8 mouse cellular contexts compared by ENCODE assay signal in genomic region chr13:21994896-21995295, GRCm38 (mm10). TPM values are rescaled to one million over a fixed set of nuclear protein-coding genes. Genes with fewer than 3 reads are reported as not detected.
A peak's percentile ranks its signal among the peaks of the same experiment; 100 is the strongest.
DNase-seq lines count a peak whose midpoint lies in the region; ATAC-seq and TF ChIP-seq lines count a peak whose summit lies in the region.

No protein-coding gene starts in this region.

- DNase-seq in embryo, embryonic 10 days (ENCODE audit: low spot score), result peak; percentile 33
- DNase-seq in embryo, embryonic 9.5 days (ENCODE audit: extremely low spot score), result no peak
- DNase-seq in spleen, adult 2 months (ENCODE audit: low read depth in 1 of 2, low spot score in 2 of 2), result no peak
- DNase-seq in spleen, adult 18-20 months, result no peak
- no peak for DNase-seq in liver, embryonic 13.5 days
- no peak for DNase-seq in stomach, postnatal 0 days (ENCODE audit: low spot score)
- DNase-seq in urinary bladder, adult 2 months (ENCODE audit: low spot score), result no peak
- DNase-seq in urinary bladder, postnatal 36 days (ENCODE audit: low spot score in 2 of 2), result no peak

- no peak for TF ChIP-seq POLR2A in spleen, adult 2 months (IDR thresholded peaks at IDR 0.05; ENCODE audit: low read depth, low read length)

- H3K9ac ChIP-seq in liver, embryonic 13.5 days, result peak overlapping the region; percentile 56
- H3K9ac ChIP-seq in stomach, postnatal 0 days (ENCODE audit: low read length), result no peak overlapping the region

- TF ChIP-seq EP300 in stomach, postnatal 0 days (optimal IDR thresholded peaks at IDR 0.05), result no peak

- peak overlapping the region; percentile 29; the same call in 1 of the 2 replicates for H3K4me3 ChIP-seq in spleen, adult 2 months (ENCODE audit: extremely low read depth, insufficient read depth, insufficient read length)
- peak overlapping the region; percentile 58 for H3K4me3 ChIP-seq in liver, embryonic 13.5 days (replicated peaks)
- H3K4me3 ChIP-seq in stomach, postnatal 0 days (ENCODE audit: low read depth, low read length), result peak overlapping the region; percentile 25

- H3K36me3 ChIP-seq in spleen, adult 2 months (ENCODE audit: control insufficient read depth, insufficient read depth, low read length), result no peaks in the 10 kb centered on the region
- no peaks in the 10 kb centered on the region for H3K36me3 ChIP-seq in liver, embryonic 13.5 days
- H3K36me3 ChIP-seq in stomach, postnatal 0 days (ENCODE audit: control insufficient read depth, insufficient read depth, low read length), result no peaks in the 10 kb centered on the region

- 5% methylated on average over 8 of the region's 8 CpGs for WGBS in spleen, adult 2 months
- WGBS in liver, embryonic 13.5 days (ENCODE audit: insufficient replicate concordance), result 4% methylated on average over 8 of the region's 8 CpGs
- 9% methylated on average over 8 of the region's 8 CpGs for WGBS in stomach, postnatal 0 days

- peaks cover 4% of the 10 kb centered on the region; the same call in 1 of the 2 replicates for H3K4me1 ChIP-seq in spleen, adult 2 months (ENCODE audit: control insufficient read depth, insufficient read depth, insufficient read length)
- peaks cover 26% of the 10 kb centered on the region for H3K4me1 ChIP-seq in liver, embryonic 13.5 days (replicated peaks)
- H3K4me1 ChIP-seq in stomach, postnatal 0 days (replicated peaks; ENCODE audit: control insufficient read depth, insufficient read depth), result no peaks in the 10 kb centered on the region

- no peaks in the 10 kb centered on the region for H3K9me3 ChIP-seq in liver, embryonic 13.5 days (replicated peaks)
- H3K9me3 ChIP-seq in stomach, postnatal 0 days (ENCODE audit: control insufficient read depth, low read length), result 0 out of 2 replicates have a peak, but pooled peaks cover 3% of the 10 kb centered on the region

- ATAC-seq in liver, embryonic 13.5 days (ENCODE audit: low read depth), result no peak
- ATAC-seq in stomach, postnatal 0 days (ENCODE audit: low FRiP score, low TSS enrichment), result no peak

- no peak for TF ChIP-seq CTCF in spleen, adult 2 months (IDR thresholded peaks at IDR 0.05; ENCODE audit: extremely low read depth, insufficient read depth, insufficient read length, insufficient replicate concordance)
- TF ChIP-seq CTCF in stomach, postnatal 0 days (IDR thresholded peaks at IDR 0.05; ENCODE audit: low read depth), result no peak

- H3K27me3 ChIP-seq in spleen, adult 2 months (ENCODE audit: control insufficient read depth, insufficient read depth, low read length), result peaks cover 12% of the 10 kb centered on the region
- peaks cover 62% of the 10 kb centered on the region for H3K27me3 ChIP-seq in liver, embryonic 13.5 days
- H3K27me3 ChIP-seq in stomach, postnatal 0 days (ENCODE audit: control insufficient read depth, insufficient read depth, low read length), result peaks cover 17% of the 10 kb centered on the region; the same call in 1 of the 2 replicates

- H3K27ac ChIP-seq in spleen, adult 2 months (ENCODE audit: insufficient read depth, low read length), result no peak overlapping the region
- no peak overlapping the region for H3K27ac ChIP-seq in liver, embryonic 13.5 days
- H3K27ac ChIP-seq in stomach, postnatal 0 days (replicated peaks), result no peak overlapping the region

- peak overlapping the region; percentile 76 for H3K4me2 ChIP-seq in liver, embryonic 13.5 days
- peak overlapping the region; percentile 47 for H3K4me2 ChIP-seq in stomach, postnatal 0 days (replicated peaks; ENCODE audit: low read depth)

RNA-seq across cellular contexts. Expression of gene Pom121l2, which starts 13.9 kb away (rescaled TPM):
- polyA plus RNA-seq in spleen, adult 2 months (2012; rRNA removed), result not detected in 2 replicates
- not detected in 2 replicates for polyA plus RNA-seq in liver, embryonic 13.5 days (2015; fragmentation: Nextera tagmentation; extraction: Ambion mirVana)
- polyA plus RNA-seq in stomach, postnatal 0 days (2015; fragmentation: Nextera tagmentation; extraction: Ambion mirVana), result 0.05 TPM in 1 of 2 replicates, not detected in the other
- polyA plus RNA-seq in urinary bladder, adult 2 months (2012; rRNA removed), result not detected in 2 replicates

RNA-seq across cellular contexts. Expression of gene Prss16, which starts 14.6 kb away (rescaled TPM):
- polyA plus RNA-seq in spleen, adult 2 months (2012; rRNA removed), result 0.99 and 1.1 TPM in 2 replicates
- 0.25 and 0.39 TPM in 2 replicates for polyA plus RNA-seq in liver, embryonic 13.5 days (2015; fragmentation: Nextera tagmentation; extraction: Ambion mirVana)
- polyA plus RNA-seq in stomach, postnatal 0 days (2015; fragmentation: Nextera tagmentation; extraction: Ambion mirVana), result 0.51 and 0.65 TPM in 2 replicates
- polyA plus RNA-seq in urinary bladder, adult 2 months (2012; rRNA removed), result 0.52 and 0.73 TPM in 2 replicates

RNA-seq across cellular contexts. Expression of gene Hist1h2ah, which starts 40.5 kb away (rescaled TPM):
- 51.3 and 149 TPM in 2 replicates for polyA plus RNA-seq in spleen, adult 2 months (2012; rRNA removed)
- polyA plus RNA-seq in liver, embryonic 13.5 days (2015; fragmentation: Nextera tagmentation; extraction: Ambion mirVana), result 3.6 and 18.3 TPM in 2 replicates
- polyA plus RNA-seq in stomach, postnatal 0 days (2015; fragmentation: Nextera tagmentation; extraction: Ambion mirVana), result 2.1 TPM in 1 of 2 replicates, not detected in the other
- 0.46 TPM in 1 of 2 replicates, not detected in the other for polyA plus RNA-seq in urinary bladder, adult 2 months (2012; rRNA removed)

RNA-seq across cellular contexts. Expression of gene Hist1h2bk, which starts 40.8 kb away (rescaled TPM):
- polyA plus RNA-seq in spleen, adult 2 months (2012; rRNA removed), result 30.0 and 45.9 TPM in 2 replicates
- polyA plus RNA-seq in liver, embryonic 13.5 days (2015; fragmentation: Nextera tagmentation; extraction: Ambion mirVana), result 3.5 and 3.7 TPM in 2 replicates
- 0.35 and 0.99 TPM in 2 replicates for polyA plus RNA-seq in stomach, postnatal 0 days (2015; fragmentation: Nextera tagmentation; extraction: Ambion mirVana)
- polyA plus RNA-seq in urinary bladder, adult 2 months (2012; rRNA removed), result 0.18 and 0.74 TPM in 2 replicates

RNA-seq across cellular contexts. Expression of gene Hist1h4i, which starts 46.3 kb away (rescaled TPM):
- 14.7 and 15.7 TPM in 2 replicates for polyA plus RNA-seq in spleen, adult 2 months (2012; rRNA removed)
- polyA plus RNA-seq in liver, embryonic 13.5 days (2015; fragmentation: Nextera tagmentation; extraction: Ambion mirVana), result 38.8 and 52.6 TPM in 2 replicates
- polyA plus RNA-seq in stomach, postnatal 0 days (2015; fragmentation: Nextera tagmentation; extraction: Ambion mirVana), result 5.8 and 5.9 TPM in 2 replicates
- polyA plus RNA-seq in urinary bladder, adult 2 months (2012; rRNA removed), result 3.2 and 4.3 TPM in 2 replicates
